Mouse (Mus musculus) intestine, embryonic 14.5 days (tissue): ENCODE results near the gene Rab37. TPM values are rescaled to one million over a fixed set of nuclear protein-coding genes. Genes with fewer than 3 reads are reported as not detected.

ENCODE experiments used
- ATAC-seq: fragments of 200-750 bp; cut with Nextera tagmentation; replicated peaks from 2 replicates; pipeline ENCODE4 v1.8.0; 2017; ENCODE audit warnings: low read depth, moderate number of reproducible peaks, moderate TSS enrichment, moderate library complexity; ENCODE audit not compliant: low FRiP score, low TSS enrichment
- DNase-seq: peaks from one replicate; pipeline ENCODE4 v3.0.0-alpha.2; 2018; ENCODE audit warnings: low spot score
- H3K27ac ChIP-seq: fragments of 300-500 bp; sonication (generic); 2 replicates; pipeline ENCODE4 v1.5.1; 2014; ENCODE audit warnings: low read depth, mild to moderate bottlenecking, control low read depth
- H3K27me3 ChIP-seq: fragments of 300-500 bp; sonication (generic); replicated peaks from 2 replicates; pipeline ENCODE4 v1.6.1; 2014; ENCODE audit warnings: low read length, control low read depth; ENCODE audit not compliant: control insufficient read depth, insufficient read depth
- H3K36me3 ChIP-seq: fragments of 300-500 bp; sonication (generic); 2 replicates; pipeline ENCODE4 v1.6.1; 2014; ENCODE audit warnings: low read length, control low read depth; ENCODE audit not compliant: control insufficient read depth, insufficient read depth
- H3K4me1 ChIP-seq: fragments of 300-500 bp; sonication (generic); replicated peaks from 2 replicates; pipeline ENCODE4 v1.6.1; 2014; ENCODE audit warnings: low read length, control low read depth, mixed read lengths; ENCODE audit not compliant: control insufficient read depth, insufficient read depth
- H3K4me2 ChIP-seq: fragments of 300-500 bp; sonication (generic); 2 replicates; pipeline ENCODE4 v1.6.1; 2014; ENCODE audit warnings: low read length
- H3K4me3 ChIP-seq: fragments of 300-500 bp; sonication (generic); 2 replicates; pipeline ENCODE4 v1.5.1; 2014; ENCODE audit warnings: low read depth, low read length, control low read depth, mixed read lengths
- H3K9ac ChIP-seq: fragments of 300-500 bp; sonication (generic); 2 replicates; pipeline ENCODE4 v1.6.1; 2014; ENCODE audit warnings: mild to moderate bottlenecking, low read length
- H3K9me3 ChIP-seq: fragments of 300-500 bp; sonication (generic); 2 replicates; pipeline ENCODE4 v1.6.1; 2016; ENCODE audit warnings: low read length, control low read depth; ENCODE audit not compliant: control insufficient read depth
- WGBS: fragments of 180-500 bp; shearing (Covaris S2); extraction: QIAGEN DNeasy Blood & Tissue Kit; methylation state at CpG from one replicate; pipeline ENCODE4 v1.1.7; 2014; 5-methylcytosine and 5-hydroxymethylcytosine counted together
- polyA plus RNA-seq: library from polyadenylated mRNA; unstranded; fragments of >200 nt; fragmentation: Nextera tagmentation; extraction: Ambion mirVana; gene quantifications from 2 replicates; pipeline ENCODE4 v1.2.1, GENCODE M21; 2014

Rab37 gene
- polyA plus RNA-seq, 1 experiment from 2014 or later, result 3.3 TPM

DNA sequence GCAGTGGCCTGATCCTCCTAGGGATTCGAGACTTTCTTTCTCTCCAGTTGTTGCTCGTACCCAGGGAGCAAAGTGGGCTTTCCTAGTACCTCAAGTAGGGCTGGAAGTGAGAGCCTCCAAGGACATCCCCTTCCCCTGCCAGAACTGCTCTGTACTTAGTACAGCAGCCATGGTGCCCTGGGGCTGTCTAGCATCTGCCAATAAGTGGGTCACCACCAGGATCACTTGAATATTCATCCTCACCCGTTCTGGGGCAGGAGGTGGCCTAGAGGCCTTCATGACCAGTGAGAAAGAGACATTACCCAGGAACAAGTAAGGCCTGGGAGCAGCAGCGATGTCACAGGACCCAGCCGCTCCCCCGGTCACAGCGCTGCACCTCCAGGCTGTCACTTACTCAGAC, 118.7 kb downstream of the Rab37 start:
- Histone ChIP-seq H3K4me1 (no peaks in the 10 kb centered on the region), H3K4me3 (no peak overlapping the region), H3K36me3 (peaks cover 12% of the 10 kb centered on the region; the same call in 1 of the 2 replicates), H3K4me2 (no peak overlapping the region), H3K27me3 (no peaks in the 10 kb centered on the region), H3K9ac (no peak overlapping the region), H3K27ac (no peak overlapping the region), H3K9me3 (no peaks in the 10 kb centered on the region)
- WGBS, result 82% methylated on average over 7 of the region's 7 CpGs
- DNase-seq, result no peak
- no peak for ATAC-seq

Other genes with a start within 250 kb of the Rab37 start
- gene Gprc5c, start 240.3 kb upstream of the Rab37 start, polyA plus RNA-seq, result 21.8 and 23.6 TPM in 2 replicates
- 0.89 and 1.3 TPM in 2 replicates for gene Cd300a, start 201.4 kb upstream of the Rab37 start, polyA plus RNA-seq
- 0.20 and 0.36 TPM in 2 replicates for gene Cd300lb, start 157.0 kb upstream of the Rab37 start, polyA plus RNA-seq
- not detected in 2 replicates for gene Cd300c, start 122.3 kb upstream of the Rab37 start, polyA plus RNA-seq
- gene Cd300ld, start 101.5 kb upstream of the Rab37 start, polyA plus RNA-seq, result 0.13 and 0.15 TPM in 2 replicates
- 1.7 and 3.0 TPM in 2 replicates for gene Cd300c2, start 89.6 kb upstream of the Rab37 start, polyA plus RNA-seq
- gene Cd300ld2, start 75.2 kb upstream of the Rab37 start, polyA plus RNA-seq, result not detected in 2 replicates
- not detected in 2 replicates for gene Cd300ld4, start 64.4 kb upstream of the Rab37 start, polyA plus RNA-seq
- not detected in 2 replicates for gene Cd300ld5, start 53.7 kb upstream of the Rab37 start, polyA plus RNA-seq
- not detected in 2 replicates for gene Cd300ld3, start 43.0 kb upstream of the Rab37 start, polyA plus RNA-seq
- gene Cd300e, start 29.3 kb upstream of the Rab37 start, polyA plus RNA-seq, result 0.08 and 0.19 TPM in 2 replicates
- gene Cd300lf, start 42.6 kb downstream of the Rab37 start, polyA plus RNA-seq, result 0.27 and 1.0 TPM in 2 replicates
- 157 and 165 TPM in 2 replicates for gene Slc9a3r1, start 71.9 kb downstream of the Rab37 start, polyA plus RNA-seq
- 7.0 and 8.3 TPM in 2 replicates for gene Tmem104, start 96.1 kb downstream of the Rab37 start, polyA plus RNA-seq
- gene Nat9, start 96.4 kb downstream of the Rab37 start, polyA plus RNA-seq, result 16.4 and 16.7 TPM in 2 replicates
- not detected in 2 replicates for gene Grin2c, start 175.8 kb downstream of the Rab37 start, polyA plus RNA-seq
- 11.3 and 14.2 TPM in 2 replicates for gene Fdxr, start 185.6 kb downstream of the Rab37 start, polyA plus RNA-seq
- 1.4 and 1.6 TPM in 2 replicates for gene Fads6, start 206.2 kb downstream of the Rab37 start, polyA plus RNA-seq
- gene Otop2, start 215.7 kb downstream of the Rab37 start, polyA plus RNA-seq, result not detected in 2 replicates
- 0.14 TPM in 1 of 2 replicates, not detected in the other for gene Ush1g, start 230.6 kb downstream of the Rab37 start, polyA plus RNA-seq
- 0.36 and 0.65 TPM in 2 replicates for gene Otop3, start 243.3 kb downstream of the Rab37 start, polyA plus RNA-seq